In the genomic region with DNA sequence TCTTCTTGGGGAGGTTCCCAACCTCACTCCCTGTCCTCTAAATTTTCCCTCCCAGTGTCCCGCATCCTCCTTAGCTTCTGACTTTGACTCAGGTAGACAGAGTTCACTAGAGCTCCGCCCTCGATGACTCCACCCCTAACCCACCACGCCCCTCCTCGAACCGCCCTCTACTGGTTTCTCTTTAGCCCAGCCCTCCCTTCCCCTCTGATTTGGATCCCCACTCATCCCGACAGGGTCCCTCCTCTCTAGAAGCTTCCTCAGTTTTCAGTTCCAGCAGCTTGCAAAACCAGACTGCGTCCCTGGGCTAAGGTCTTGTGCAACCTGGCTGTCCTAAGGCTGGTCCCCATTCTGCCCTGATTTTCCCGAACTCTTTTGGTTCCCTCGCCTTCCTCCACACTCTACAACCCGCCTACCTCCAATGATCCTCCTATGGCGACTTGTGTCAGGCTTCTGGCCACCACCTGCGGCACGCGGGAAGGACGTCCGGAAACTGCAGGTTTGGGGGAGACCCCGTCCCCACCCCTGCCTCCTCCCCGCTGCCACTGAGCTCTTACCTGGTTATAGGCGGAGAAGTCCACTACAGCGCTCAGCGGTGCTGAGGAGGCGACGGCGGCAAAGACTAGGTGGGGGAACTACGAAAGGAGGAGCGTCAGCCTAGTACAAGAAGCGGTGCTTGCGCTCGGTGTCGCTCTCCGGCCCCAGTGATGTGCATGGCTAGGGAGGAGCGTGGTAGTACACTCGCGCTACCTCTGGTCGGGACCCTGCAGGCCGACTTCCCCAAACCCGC, we compare ENCODE assay signal across 8 mouse cellular contexts. TPM values are rescaled to one million over a fixed set of nuclear protein-coding genes. Genes with fewer than 3 reads are reported as not detected.
DNase-seq lines count a peak whose midpoint lies in the region; ATAC-seq lines count a peak whose summit lies in the region.
"Had no signal": no experiment of that assay in that cellular context is flagged by ENCODE, and none has a peak within 500 bp of the region (broad histone marks: within the 10 kb centered on the region; RNA-seq: fewer than 3 reads in every experiment).

No protein-coding gene starts in this region.

- H3K4me3 ChIP-seq in heart, embryonic 10.5 days: peak overlapping the region; percentile 69

- peak; percentile 89 for DNase-seq in ES-CJ7 (ENCODE audit: low read depth, low spot score)
- DNase-seq in adrenal gland, postnatal 36 days: peak; percentile 62 to 63
- no peak for DNase-seq in heart, embryonic 10.5 days (ENCODE audit: low spot score)
- peak; percentile 61 for DNase-seq in kidney, postnatal 14 days
- peak; percentile 48 to 51 for DNase-seq in spleen, postnatal 14 days (ENCODE audit: low spot score in 2 of 2)
- DNase-seq in right cerebral cortex, adult 2 months (ENCODE audit: low spot score in 2 of 2): no peak

- peaks cover 99% of the 10 kb centered on the region for H3K27me3 ChIP-seq in heart, embryonic 10.5 days (ENCODE audit: insufficient read depth, poor library complexity, severe bottlenecking)

- no peaks in the 10 kb centered on the region for H3K9me3 ChIP-seq in heart, embryonic 10.5 days

- peaks cover 18% of the 10 kb centered on the region for H3K4me1 ChIP-seq in heart, embryonic 10.5 days

- under 1% methylated on average over 38 of the region's 38 CpGs for WGBS in heart, embryonic 10.5 days

- peak overlapping the region; percentile 36; the same call in 1 of the 2 replicates for H3K27ac ChIP-seq in heart, embryonic 10.5 days

- H3K36me3 ChIP-seq in heart, embryonic 10.5 days: no peaks in the 10 kb centered on the region

- ATAC-seq in megakaryocyte, adult 5-6 weeks (ENCODE audit: poor library complexity, severe bottlenecking): peak; percentile 56

RNA-seq across cellular contexts. Expression of a gene that starts 3.0 kb away (rescaled TPM):
- total RNA-seq in adrenal gland, postnatal 36 days (2021): under 1 TPM in 1 of 2 experiments, not detected in 1; 0.53 TPM
- polyA plus RNA-seq in heart, embryonic 10.5 days (2016; fragmentation: Nextera tagmentation; extraction: Ambion mirVana): 0.30 and 0.33 TPM in 2 replicates
- total RNA-seq in megakaryocyte, adult 5-6 weeks (2015): 3.7 and 4.3 TPM in 2 replicates
- 2.8 and 5.2 TPM in 2 replicates for total RNA-seq in megakaryocyte, adult 5-6 weeks (2017)

RNA-seq across cellular contexts. Expression of a gene that starts 25.5 kb away (rescaled TPM):
- not detected for total RNA-seq in adrenal gland, postnatal 36 days (2021)
- 0.09 TPM in 1 of 2 replicates, not detected in the other for polyA plus RNA-seq in heart, embryonic 10.5 days (2016; fragmentation: Nextera tagmentation; extraction: Ambion mirVana)
- not detected in 2 replicates for total RNA-seq in megakaryocyte, adult 5-6 weeks (2015)
- not detected in 2 replicates for total RNA-seq in megakaryocyte, adult 5-6 weeks (2017)
- polyA plus RNA-seq: large intestine, adult 2 months had no signal

RNA-seq across cellular contexts. Expression of a gene that starts 28.8 kb away (rescaled TPM):
- 10 to 100 TPM; 58.6 to 69.2 TPM for total RNA-seq in adrenal gland, postnatal 36 days (2021)
- 3.5 and 4.5 TPM in 2 replicates for polyA plus RNA-seq in heart, embryonic 10.5 days (2016; fragmentation: Nextera tagmentation; extraction: Ambion mirVana)
- 0.91 and 1.1 TPM in 2 replicates for total RNA-seq in megakaryocyte, adult 5-6 weeks (2015)
- total RNA-seq in megakaryocyte, adult 5-6 weeks (2017): 48.2 and 145 TPM in 2 replicates

RNA-seq across cellular contexts. Expression of a gene that starts 29.1 kb away (rescaled TPM):
- total RNA-seq in adrenal gland, postnatal 36 days (2021): 10 to 100 TPM; 67.8 to 68.6 TPM
- 3.1 and 6.4 TPM in 2 replicates for polyA plus RNA-seq in heart, embryonic 10.5 days (2016; fragmentation: Nextera tagmentation; extraction: Ambion mirVana)
- total RNA-seq in megakaryocyte, adult 5-6 weeks (2015): 78.9 and 108 TPM in 2 replicates
- 1,539 and 1,747 TPM in 2 replicates for total RNA-seq in megakaryocyte, adult 5-6 weeks (2017)

RNA-seq across cellular contexts. Expression of a gene that starts 34.6 kb away (rescaled TPM):
- total RNA-seq in adrenal gland, postnatal 36 days (2021): 10 to 100 TPM; 75.2 to 76.6 TPM
- polyA plus RNA-seq in heart, embryonic 10.5 days (2016; fragmentation: Nextera tagmentation; extraction: Ambion mirVana): 10.6 and 21.8 TPM in 2 replicates
- total RNA-seq in megakaryocyte, adult 5-6 weeks (2015): 34.9 and 43.5 TPM in 2 replicates
- 115 and 127 TPM in 2 replicates for total RNA-seq in megakaryocyte, adult 5-6 weeks (2017)

Comparison
In these comparisons a context has a peak if more than half of its experiments do, and no peak if none do; other contexts are left out.
1. DNase-seq: peak in ES-CJ7 (single experiment), adrenal gland, postnatal 36 days (2 of 2), kidney, postnatal 14 days (single experiment) and spleen, postnatal 14 days (2 of 2); none in heart, embryonic 10.5 days (single experiment) and right cerebral cortex, adult 2 months (0 of 2).